ENCODE assay signal across 7 mouse cellular contexts in the genomic region with DNA sequence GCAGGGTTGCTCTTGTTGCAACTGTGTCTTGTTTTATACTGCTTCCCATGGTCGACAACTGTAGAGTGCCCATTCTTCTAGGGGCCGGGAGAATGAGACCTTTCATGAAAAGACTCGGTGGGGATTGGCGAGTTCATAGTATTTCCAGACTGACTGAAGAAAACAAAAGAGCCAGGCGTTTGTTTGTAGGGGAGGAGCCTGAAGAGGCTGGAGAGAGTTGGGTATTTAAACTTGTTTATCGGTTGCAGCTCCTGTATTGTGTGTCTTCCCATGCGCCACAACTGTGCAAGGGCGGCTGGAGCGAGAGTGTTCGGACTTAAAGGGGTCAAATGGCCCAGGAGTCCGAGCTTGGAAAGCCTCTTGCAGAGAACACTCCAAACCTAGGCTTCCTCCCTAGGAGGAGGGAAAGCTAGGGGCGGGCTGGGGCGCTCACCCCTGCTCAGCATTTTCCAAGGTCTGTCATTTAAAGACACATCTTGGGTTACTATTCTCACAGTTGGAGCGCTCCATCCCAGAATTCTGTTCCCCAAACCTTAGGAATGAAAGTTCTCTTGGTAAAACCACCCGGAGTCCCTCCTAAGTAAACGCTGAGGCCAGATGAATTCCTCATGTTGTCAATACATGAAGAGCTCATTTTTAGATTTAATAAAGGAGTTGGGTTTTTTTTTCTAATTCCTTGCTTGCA. TPM values are rescaled to one million over a fixed set of nuclear protein-coding genes. Genes with fewer than 3 reads are reported as not detected.
DNase-seq lines count a peak whose midpoint lies in the region; ATAC-seq and TF ChIP-seq lines count a peak whose summit lies in the region.

No protein-coding gene starts in this region.

- H3K4me2 ChIP-seq in midbrain, postnatal 0 days (ENCODE audit: low read depth, low read length, poor library complexity, severe bottlenecking), result no peak overlapping the region
- peak overlapping the region; percentile 50 for H3K4me2 ChIP-seq in embryonic facial prominence, embryonic 12.5 days (replicated peaks)
- H3K4me2 ChIP-seq in neural tube, embryonic 13.5 days, result peak overlapping the region; percentile 47

- H3K9ac ChIP-seq in midbrain, postnatal 0 days (replicated peaks; ENCODE audit: low read length, poor library complexity, severe bottlenecking), result no peak overlapping the region
- peak overlapping the region; percentile 45; the same call in 1 of the 2 replicates for H3K9ac ChIP-seq in embryonic facial prominence, embryonic 12.5 days
- H3K9ac ChIP-seq in neural tube, embryonic 13.5 days, result no peak overlapping the region

- no peak for ATAC-seq in midbrain, postnatal 0 days (ENCODE audit: low FRiP score)
- ATAC-seq in embryonic facial prominence, embryonic 12.5 days (ENCODE audit: insufficient number of reproducible peaks, insufficient read depth, low FRiP score, low TSS enrichment), result no peak
- no peak for ATAC-seq in neural tube, embryonic 13.5 days (ENCODE audit: low read depth)

- H3K9me3 ChIP-seq in midbrain, embryonic 10.5 days (replicated peaks), result no peaks in the 10 kb centered on the region
- no peaks in the 10 kb centered on the region for H3K9me3 ChIP-seq in midbrain, postnatal 0 days (ENCODE audit: low read length)
- no peaks in the 10 kb centered on the region for H3K9me3 ChIP-seq in embryonic facial prominence, embryonic 12.5 days
- no peaks in the 10 kb centered on the region for H3K9me3 ChIP-seq in neural tube, embryonic 13.5 days

- H3K36me3 ChIP-seq in midbrain, embryonic 10.5 days, result no peaks in the 10 kb centered on the region
- H3K36me3 ChIP-seq in midbrain, postnatal 0 days (ENCODE audit: insufficient read depth, low read length), result no peaks in the 10 kb centered on the region
- H3K36me3 ChIP-seq in embryonic facial prominence, embryonic 12.5 days, result no peaks in the 10 kb centered on the region
- no peaks in the 10 kb centered on the region for H3K36me3 ChIP-seq in neural tube, embryonic 13.5 days

- peak overlapping the region; percentile 99 for H3K4me3 ChIP-seq in midbrain, embryonic 10.5 days
- H3K4me3 ChIP-seq in midbrain, postnatal 0 days (ENCODE audit: low read depth, low read length), result no peak overlapping the region
- H3K4me3 ChIP-seq in embryonic facial prominence, embryonic 12.5 days, result peak overlapping the region; percentile 20
- peak overlapping the region; percentile 21 for H3K4me3 ChIP-seq in neural tube, embryonic 13.5 days

- peak; percentile 74 for DNase-seq in midbrain, embryonic 10.5 days (ENCODE audit: low spot score)
- DNase-seq in midbrain, postnatal 0 days (ENCODE audit: low spot score), result no peak
- DNase-seq in induced T-regulatory cell, adult 2 months (ENCODE audit: low read depth), result peak; percentile 23
- DNase-seq in cerebellum, postnatal 36 days, result no peak
- no peak for DNase-seq in gastrocnemius, adult 18-20 months (ENCODE audit: low spot score)

- H3K27ac ChIP-seq in midbrain, embryonic 10.5 days (replicated peaks), result peak overlapping the region; percentile 100
- H3K27ac ChIP-seq in midbrain, postnatal 0 days (ENCODE audit: low read depth, low read length), result no peak overlapping the region
- H3K27ac ChIP-seq in embryonic facial prominence, embryonic 12.5 days, result peak overlapping the region; percentile 63; the same call in 1 of the 2 replicates
- peak overlapping the region; percentile 5; the same call in 1 of the 2 replicates for H3K27ac ChIP-seq in neural tube, embryonic 13.5 days (replicated peaks)

- H3K27me3 ChIP-seq in midbrain, embryonic 10.5 days (ENCODE audit: low read depth, poor library complexity, severe bottlenecking), result no peaks in the 10 kb centered on the region
- peaks cover 10% of the 10 kb centered on the region; the same call in 1 of the 2 replicates for H3K27me3 ChIP-seq in midbrain, postnatal 0 days (ENCODE audit: insufficient read depth, low read length)
- no peaks in the 10 kb centered on the region for H3K27me3 ChIP-seq in embryonic facial prominence, embryonic 12.5 days
- H3K27me3 ChIP-seq in neural tube, embryonic 13.5 days, result no peaks in the 10 kb centered on the region

- WGBS in midbrain, embryonic 10.5 days, result 1% methylated on average over 16 of the region's 16 CpGs
- 9% methylated on average over 16 of the region's 16 CpGs for WGBS in midbrain, postnatal 0 days
- 1% methylated on average over 16 of the region's 16 CpGs for WGBS in embryonic facial prominence, embryonic 12.5 days
- 2% methylated on average over 16 of the region's 16 CpGs for WGBS in neural tube, embryonic 13.5 days

- TF ChIP-seq CTCF in midbrain, postnatal 0 days (IDR thresholded peaks at IDR 0.05), result no peak

- H3K4me1 ChIP-seq in midbrain, embryonic 10.5 days, result peaks cover 42% of the 10 kb centered on the region
- no peaks in the 10 kb centered on the region for H3K4me1 ChIP-seq in midbrain, postnatal 0 days (ENCODE audit: insufficient read depth, low read length)
- H3K4me1 ChIP-seq in embryonic facial prominence, embryonic 12.5 days, result peaks cover 8% of the 10 kb centered on the region
- peaks cover 12% of the 10 kb centered on the region for H3K4me1 ChIP-seq in neural tube, embryonic 13.5 days (replicated peaks)

RNA-seq across cellular contexts. Expression of a gene that starts 5.3 kb away (rescaled TPM):
- 134 and 148 TPM in 2 replicates for polyA plus RNA-seq in midbrain, embryonic 10.5 days (2016; fragmentation: Nextera tagmentation; extraction: Ambion mirVana)
- total RNA-seq in midbrain, postnatal 0 days (2014; rRNA removed), result 5.4 and 7.4 TPM in 2 replicates
- 8.8 and 10.6 TPM in 2 replicates for polyA plus RNA-seq in midbrain, postnatal 0 days (2015; fragmentation: Nextera tagmentation; extraction: Ambion mirVana)
- polyA plus RNA-seq in embryonic facial prominence, embryonic 12.5 days (2016; fragmentation: Nextera tagmentation; extraction: Ambion mirVana), result 109 TPM in 2 replicates
- 40.9 and 47.2 TPM in 2 replicates for polyA plus RNA-seq in neural tube, embryonic 13.5 days (2015; fragmentation: Nextera tagmentation; extraction: Ambion mirVana)
- total RNA-seq in gastrocnemius, adult 18-20 months (2021), result under 1 TPM; 0.09 to 0.11 TPM

RNA-seq across cellular contexts. Expression of a gene that starts 43.8 kb away (rescaled TPM):
- 121 and 126 TPM in 2 replicates for polyA plus RNA-seq in midbrain, embryonic 10.5 days (2016; fragmentation: Nextera tagmentation; extraction: Ambion mirVana)
- total RNA-seq in midbrain, postnatal 0 days (2014; rRNA removed), result 66.9 and 70.7 TPM in 2 replicates
- 35.3 and 41.8 TPM in 2 replicates for polyA plus RNA-seq in midbrain, postnatal 0 days (2015; fragmentation: Nextera tagmentation; extraction: Ambion mirVana)
- 138 and 147 TPM in 2 replicates for polyA plus RNA-seq in embryonic facial prominence, embryonic 12.5 days (2016; fragmentation: Nextera tagmentation; extraction: Ambion mirVana)
- polyA plus RNA-seq in neural tube, embryonic 13.5 days (2015; fragmentation: Nextera tagmentation; extraction: Ambion mirVana), result 140 and 154 TPM in 2 replicates
- total RNA-seq in gastrocnemius, adult 18-20 months (2021), result 10 to 100 TPM; 14.7 to 20.2 TPM

Comparison
In these comparisons a context has a peak if more than half of its experiments do, and no peak if none do; other contexts are left out.
1. DNase-seq: peak in midbrain, embryonic 10.5 days (single experiment) and induced T-regulatory cell, adult 2 months (single experiment); none in midbrain, postnatal 0 days (single experiment), cerebellum, postnatal 36 days (0 of 2) and gastrocnemius, adult 18-20 months (single experiment).